Mouse (Mus musculus): ENCODE results near the gene Nme3. TPM values are rescaled to one million over a fixed set of nuclear protein-coding genes. Genes with fewer than 3 reads are reported as not detected.

Nme3 gene
- polyA plus RNA-seq, 1 experiment from 2014 or later: 60.1 TPM

GRCm38 (mm10) chr17:24858967-24859366 lies 37.3 kb upstream of the Nme3 start:
- WGBS (ENCODE audit: insufficient replicate concordance): 33% methylated on average over 6 of the region's 6 CpGs
- peak overlapping the region; percentile 92 for H3K27ac ChIP-seq (replicated peaks)
- peaks cover 89% of the 10 kb centered on the region for H3K36me3 ChIP-seq (replicated peaks)
- H3K4me3 ChIP-seq (replicated peaks): no peak overlapping the region
- H3K4me1 ChIP-seq (replicated peaks): peaks cover 63% of the 10 kb centered on the region
- peak overlapping the region; percentile 57 for H3K4me2 ChIP-seq
- no peaks in the 10 kb centered on the region for H3K27me3 ChIP-seq
- no peaks in the 10 kb centered on the region for H3K9me3 ChIP-seq (replicated peaks)
- ATAC-seq (ENCODE audit: insufficient read depth): peak; percentile 94
- peak overlapping the region; percentile 31; the same call in 1 of the 2 replicates for H3K9ac ChIP-seq

GRCm38 (mm10) chr17:24860076-24860475 lies 36.2 kb upstream of the Nme3 start:
- 84% methylated on average over 8 of the region's 8 CpGs for WGBS (ENCODE audit: insufficient replicate concordance)
- Histone ChIP-seq H3K9me3 (replicated peaks) (no peaks in the 10 kb centered on the region), H3K36me3 (replicated peaks) (peaks cover 89% of the 10 kb centered on the region), H3K27ac (replicated peaks) (peak overlapping the region; percentile 92), H3K4me2 (peak overlapping the region; percentile 57), H3K4me3 (replicated peaks) (peak overlapping the region; percentile 17), H3K9ac (peak overlapping the region; percentile 44; the same call in 1 of the 2 replicates), H3K27me3 (no peaks in the 10 kb centered on the region), H3K4me1 (replicated peaks) (peaks cover 63% of the 10 kb centered on the region)
- ATAC-seq (ENCODE audit: insufficient read depth): peak; percentile 76

- Histone ChIP-seq H3K27me3 (no peaks in the 10 kb centered on the region), H3K27ac (replicated peaks) (0 out of 2 replicates have a peak overlapping the region, but pooled peaks have one; percentile 92), H3K4me2 (no peak overlapping the region), H3K36me3 (replicated peaks) (peaks cover 83% of the 10 kb centered on the region), H3K9me3 (replicated peaks) (no peaks in the 10 kb centered on the region), H3K4me1 (replicated peaks) (peaks cover 50% of the 10 kb centered on the region), H3K4me3 (replicated peaks) (no peak overlapping the region), H3K9ac (no peak overlapping the region)
- ATAC-seq (ENCODE audit: insufficient read depth): no peak
- WGBS (ENCODE audit: insufficient replicate concordance): 88% methylated on average over 3 of the region's 3 CpGs
Observed at GRCm38 (mm10) chr17:24861785-24862184, 34.5 kb upstream of the Nme3 start.

GRCm38 (mm10) chr17:24865776-24866175 lies 30.5 kb upstream of the Nme3 start, which contains the start of gene Igfals:
Igfals (plus strand) TSS chr17:24865997.
- no peaks in the 10 kb centered on the region for H3K9me3 ChIP-seq (replicated peaks)
- H3K27ac ChIP-seq (replicated peaks): no peak within 1 kb of the TSS
- WGBS (ENCODE audit: insufficient replicate concordance): 84% methylated on average over 8 of the region's 8 CpGs
- H3K4me3 ChIP-seq (replicated peaks): no peak within 1 kb of the TSS
- no peak within 1 kb of the TSS for H3K4me2 ChIP-seq
- H3K4me1 ChIP-seq (replicated peaks): peaks cover 10% of the 10 kb centered on the region
- H3K27me3 ChIP-seq: no peaks in the 10 kb centered on the region
- ATAC-seq (ENCODE audit: insufficient read depth): no peak
- no peak within 1 kb of the TSS for H3K9ac ChIP-seq
- H3K36me3 ChIP-seq (replicated peaks): peaks cover 53% of the 10 kb centered on the region

GRCm38 (mm10) chr17:24867914-24868313 lies 28.4 kb upstream of the Nme3 start:
- Histone ChIP-seq H3K4me1 (replicated peaks) (no peaks in the 10 kb centered on the region), H3K4me3 (replicated peaks) (no peak overlapping the region)
- WGBS (ENCODE audit: insufficient replicate concordance): 87% methylated on average over 10 of the region's 10 CpGs

GRCm38 (mm10) chr17:24873695-24874404 lies 22.4 kb upstream of the Nme3 start:
- Histone ChIP-seq H3K4me2 (no peak overlapping the region), H3K9ac (no peak overlapping the region), H3K36me3 (replicated peaks) (no peaks in the 10 kb centered on the region), H3K27me3 (peaks cover 11% of the 10 kb centered on the region), H3K4me3 (replicated peaks) (no peak overlapping the region), H3K27ac (replicated peaks) (no peak overlapping the region), H3K9me3 (replicated peaks) (no peaks in the 10 kb centered on the region), H3K4me1 (replicated peaks) (peaks cover 17% of the 10 kb centered on the region)
- ATAC-seq (ENCODE audit: insufficient read depth): no peak
- 47% methylated on average over 4 of the region's 4 CpGs for WGBS (ENCODE audit: insufficient replicate concordance)

More at GRCm38 (mm10) chr17:24867914-24868313, 28.4 kb upstream of the Nme3 start:
- Histone ChIP-seq H3K36me3 (replicated peaks) (peaks cover 32% of the 10 kb centered on the region), H3K27me3 (peaks cover 6% of the 10 kb centered on the region; the same call in 1 of the 2 replicates), H3K9me3 (replicated peaks) (no peaks in the 10 kb centered on the region), H3K4me2 (no peak overlapping the region), H3K27ac (replicated peaks) (no peak overlapping the region), H3K9ac (no peak overlapping the region)
- no peak for ATAC-seq (ENCODE audit: insufficient read depth)

GRCm38 (mm10) chr17:24874405-24874745 lies 21.9 kb upstream of the Nme3 start:
- Histone ChIP-seq H3K9ac (no peak overlapping the region), H3K27me3 (peaks cover 11% of the 10 kb centered on the region), H3K36me3 (replicated peaks) (no peaks in the 10 kb centered on the region), H3K9me3 (replicated peaks) (no peaks in the 10 kb centered on the region), H3K27ac (replicated peaks) (no peak overlapping the region), H3K4me3 (replicated peaks) (no peak overlapping the region), H3K4me2 (no peak overlapping the region), H3K4me1 (replicated peaks) (peaks cover 22% of the 10 kb centered on the region)
- ATAC-seq (ENCODE audit: insufficient read depth): no peak
- 48% methylated on average over 1 of the region's 1 CpGs for WGBS (ENCODE audit: insufficient replicate concordance)

- H3K27ac ChIP-seq (replicated peaks): no peak overlapping the region
- no peak overlapping the region for H3K9ac ChIP-seq
- H3K9me3 ChIP-seq (replicated peaks): no peaks in the 10 kb centered on the region
- H3K36me3 ChIP-seq (replicated peaks): no peaks in the 10 kb centered on the region
- 67% methylated on average over 8 of the region's 8 CpGs for WGBS (ENCODE audit: insufficient replicate concordance)
- H3K27me3 ChIP-seq: peaks cover 11% of the 10 kb centered on the region
- H3K4me2 ChIP-seq: no peak overlapping the region
- no peak overlapping the region for H3K4me3 ChIP-seq (replicated peaks)
- ATAC-seq (ENCODE audit: insufficient read depth): no peak
- peaks cover 22% of the 10 kb centered on the region for H3K4me1 ChIP-seq (replicated peaks)
Observed at GRCm38 (mm10) chr17:24874989-24875388, 21.3 kb upstream of the Nme3 start.

- H3K4me2 ChIP-seq: peak overlapping the region; percentile 21
- H3K9me3 ChIP-seq (replicated peaks): no peaks in the 10 kb centered on the region
- WGBS (ENCODE audit: insufficient replicate concordance): 60% methylated on average over 10 of the region's 10 CpGs
- H3K27me3 ChIP-seq: peaks cover 5% of the 10 kb centered on the region
- peaks cover 22% of the 10 kb centered on the region for H3K4me1 ChIP-seq (replicated peaks)
- H3K4me3 ChIP-seq (replicated peaks): peak overlapping the region; percentile 23; the same call in 1 of the 2 replicates
- H3K9ac ChIP-seq: 0 out of 2 replicates have a peak overlapping the region, but pooled peaks have one; percentile 6
- peak overlapping the region; percentile 78 for H3K27ac ChIP-seq (replicated peaks)
- ATAC-seq (ENCODE audit: insufficient read depth): peak; percentile 43
- peaks cover 9% of the 10 kb centered on the region for H3K36me3 ChIP-seq (replicated peaks)
Observed at GRCm38 (mm10) chr17:24877336-24878116, 18.8 kb upstream of the Nme3 start.

GRCm38 (mm10) chr17:24878117-24878397 lies 18.2 kb upstream of the Nme3 start:
- peak; percentile 41; the same call in 1 of the 2 replicates for ATAC-seq (ENCODE audit: insufficient read depth)
- 46% methylated on average over 5 of the region's 5 CpGs for WGBS (ENCODE audit: insufficient replicate concordance)
- Histone ChIP-seq H3K27me3 (peaks cover 5% of the 10 kb centered on the region), H3K36me3 (replicated peaks) (peaks cover 14% of the 10 kb centered on the region), H3K4me3 (replicated peaks) (peak overlapping the region; percentile 23; the same call in 1 of the 2 replicates), H3K9ac (peak overlapping the region; percentile 4; the same call in 1 of the 2 replicates), H3K27ac (replicated peaks) (peak overlapping the region; percentile 78), H3K9me3 (replicated peaks) (no peaks in the 10 kb centered on the region), H3K4me1 (replicated peaks) (peaks cover 24% of the 10 kb centered on the region), H3K4me2 (peak overlapping the region; percentile 21)

GRCm38 (mm10) chr17:24878531-24878930 lies 17.8 kb upstream of the Nme3 start:
- 70% methylated on average over 8 of the region's 8 CpGs for WGBS (ENCODE audit: insufficient replicate concordance)
- Histone ChIP-seq H3K27me3 (peaks cover 5% of the 10 kb centered on the region), H3K4me1 (replicated peaks) (peaks cover 28% of the 10 kb centered on the region), H3K9me3 (replicated peaks) (no peaks in the 10 kb centered on the region), H3K4me2 (peak overlapping the region; percentile 21), H3K4me3 (replicated peaks) (peak overlapping the region; percentile 5; the same call in 1 of the 2 replicates), H3K36me3 (replicated peaks) (peaks cover 19% of the 10 kb centered on the region), H3K9ac (peak overlapping the region; percentile 4; the same call in 1 of the 2 replicates), H3K27ac (replicated peaks) (peak overlapping the region; percentile 78)
- no peak for ATAC-seq (ENCODE audit: insufficient read depth)
